Mouse (Mus musculus) lung, adult 2 months (tissue): Measurements from ENCODE around the gene Pcbd2. TPM values are rescaled to one million over a fixed set of nuclear protein-coding genes. Genes with fewer than 3 reads are reported as not detected.

Experiments
- DNase-seq: peaks from one replicate; pipeline ENCODE4 v3.0.0; 2022
- H3K4me1 ChIP-seq: fragments of 200-500 bp; 2 replicates; pipeline ENCODE4 v1.6.1; 2011; ENCODE audit warnings: low read length; ENCODE audit not compliant: control insufficient read depth, insufficient read depth
- H3K4me3 ChIP-seq: fragments of 200-500 bp; replicated peaks from 2 replicates; pipeline ENCODE3; 2011; ENCODE audit warnings: low read depth, mild to moderate bottlenecking, control low read depth, low read length; ENCODE audit errors: extremely low read depth
- CTCF ChIP-seq: fragments of 200-500 bp; IDR thresholded peaks from 2 replicates; pipeline ENCODE4 v1.5.1; 2011; ENCODE audit warnings: mild to moderate bottlenecking, low read length, control low read depth; ENCODE audit not compliant: insufficient read depth
- POLR2A ChIP-seq: fragments of 200-500 bp; IDR thresholded peaks from 2 replicates; pipeline ENCODE4 v1.6.1; 2011; ENCODE audit warnings: low read depth, mild to moderate bottlenecking, control low read depth, low read length, borderline replicate concordance; ENCODE audit errors: extremely low read depth
- WGBS: fragments of 180-500 bp; shearing (Covaris S2); methylation state at CpG from one replicate; pipeline ENCODE4 v1.1.7; 2018; 5-methylcytosine and 5-hydroxymethylcytosine counted together
- polyA plus RNA-seq: library from polyadenylated mRNA; depleted of rRNA; stranded (reverse); fragments of >200 nt; gene quantifications from 2 replicates; pipeline ENCODE4 v1.2.3, GENCODE M21; 2012; rRNA removed

Gene Pcbd2
- polyA plus RNA-seq, 1 experiment: 33.0 TPM

DNA sequence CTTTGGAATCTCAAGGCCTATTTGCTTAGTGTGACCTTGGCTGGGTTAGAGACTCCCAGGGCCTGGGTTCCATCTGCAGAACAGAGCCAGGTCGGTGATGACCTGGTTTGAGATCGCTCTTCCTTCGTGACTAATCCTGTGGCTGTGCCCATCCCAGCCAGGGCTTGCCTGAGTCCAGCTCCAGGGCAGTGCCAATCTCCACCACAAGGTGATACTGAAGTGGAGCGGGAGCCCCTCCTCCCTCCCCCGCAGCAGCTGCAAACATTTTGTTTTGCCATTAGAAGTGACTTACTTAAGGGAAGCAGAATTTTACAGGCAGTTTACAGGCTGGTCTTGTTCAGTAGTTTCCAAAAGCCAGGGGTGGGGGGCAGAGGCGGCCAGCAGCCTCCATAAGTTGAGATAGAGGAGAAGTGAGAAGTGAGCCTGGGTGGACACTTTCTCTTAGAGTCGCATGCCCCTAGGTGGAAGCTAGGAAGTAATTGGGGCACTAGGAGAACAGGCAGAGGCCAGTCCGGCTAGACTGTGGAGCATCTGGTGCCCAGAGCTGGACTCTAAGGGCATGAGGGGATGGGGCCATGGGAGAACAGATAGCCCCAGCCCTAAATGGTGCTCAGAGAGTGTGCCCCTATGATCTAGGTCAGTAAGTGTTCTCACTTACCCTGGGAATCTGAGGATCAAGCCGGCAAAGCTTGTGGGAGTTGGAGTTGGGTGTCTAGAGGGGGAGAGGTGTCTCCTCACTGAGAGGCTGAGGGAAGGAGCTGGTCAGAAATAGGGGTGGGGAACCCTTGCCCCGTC lies 97.2 kb downstream of the Pcbd2 start:
- H3K4me1 ChIP-seq: peaks cover 7% of the 10 kb centered on the region; the same call in 1 of the 2 replicates
- no peak for TF ChIP-seq POLR2A
- TF ChIP-seq CTCF: no peak
- WGBS: 23% methylated on average over 10 of the region's 10 CpGs
- no peak overlapping the region for H3K4me3 ChIP-seq
- DNase-seq: no peak

DNA sequence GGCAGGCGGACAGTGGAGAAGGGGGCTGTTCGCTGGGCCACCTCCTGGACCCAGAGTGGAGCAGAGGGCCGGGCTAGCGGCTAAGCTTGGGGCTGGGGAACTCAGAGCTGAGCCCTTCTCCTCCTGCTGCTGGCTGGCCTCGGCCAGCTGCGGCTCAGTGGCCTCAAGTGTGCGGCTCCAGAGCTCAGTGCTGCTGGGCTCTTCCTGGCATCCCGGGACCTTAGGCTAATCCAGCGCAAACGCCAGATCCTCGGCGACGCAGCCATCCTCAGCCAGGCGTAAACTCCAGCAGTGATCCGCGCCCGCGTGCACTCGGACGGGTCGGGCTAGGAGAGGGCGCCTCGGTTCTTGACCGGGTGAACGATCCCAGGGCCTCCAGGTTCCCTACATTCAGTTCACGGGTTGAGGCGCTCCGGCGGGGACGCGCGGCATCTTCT lies 98.1 kb downstream of the Pcbd2 start:
- DNase-seq: no peak
- no peak for TF ChIP-seq CTCF
- TF ChIP-seq POLR2A: no peak
- peaks cover 7% of the 10 kb centered on the region; the same call in 1 of the 2 replicates for H3K4me1 ChIP-seq
- WGBS: 8% methylated on average over 32 of the region's 32 CpGs
- no peak overlapping the region for H3K4me3 ChIP-seq

GRCm38 (mm10) chr13:55826008-55826671 lies 99.0 kb downstream of the Pcbd2 start:
- Histone ChIP-seq H3K4me3 (no peak overlapping the region), H3K4me1 (peaks cover 7% of the 10 kb centered on the region; the same call in 1 of the 2 replicates)
- 6% methylated on average over 55 of the region's 56 CpGs for WGBS
- no peak for TF ChIP-seq POLR2A
- TF ChIP-seq CTCF: no peak
- no peak for DNase-seq

Other genes with a start within 250 kb of the Pcbd2 start
- gene Dbn1, start 239.3 kb upstream of the Pcbd2 start, polyA plus RNA-seq: 20.6 and 21.6 TPM in 2 replicates
- gene Pdlim7, start 213.7 kb upstream of the Pcbd2 start, polyA plus RNA-seq: 72.1 and 80.5 TPM in 2 replicates
- gene Dok3, start 198.1 kb upstream of the Pcbd2 start, polyA plus RNA-seq: 39.8 TPM in 2 replicates
- 58.0 and 61.1 TPM in 2 replicates for gene Ddx41, start 190.7 kb upstream of the Pcbd2 start, polyA plus RNA-seq
- 142 and 151 TPM in 2 replicates for gene Fam193b, start 156.2 kb upstream of the Pcbd2 start, polyA plus RNA-seq
- gene Tmed9, start 153.6 kb upstream of the Pcbd2 start, polyA plus RNA-seq: 59.3 and 81.6 TPM in 2 replicates
- 21.2 TPM in 2 replicates for gene B4galt7, start 127.5 kb upstream of the Pcbd2 start, polyA plus RNA-seq
- 16.3 and 25.3 TPM in 2 replicates for gene Caml, start 104.4 kb upstream of the Pcbd2 start, polyA plus RNA-seq
- 9.9 and 15.8 TPM in 2 replicates for gene Ddx46, start 92.3 kb upstream of the Pcbd2 start, polyA plus RNA-seq
- gene B230219D22Rik, start 34.2 kb upstream of the Pcbd2 start, polyA plus RNA-seq: 33.2 and 42.0 TPM in 2 replicates
- 37.1 and 39.1 TPM in 2 replicates for gene Txndc15, start 12.7 kb upstream of the Pcbd2 start, polyA plus RNA-seq
- 0.19 TPM in 1 of 2 replicates, not detected in the other for gene Catsper3, start 57.2 kb downstream of the Pcbd2 start, polyA plus RNA-seq
- gene Pitx1, start 108.8 kb downstream of the Pcbd2 start, polyA plus RNA-seq: 0.14 and 26.6 TPM in 2 replicates